Mouse (Mus musculus) gastrocnemius, postnatal 4 days (tissue): ENCODE measurements around the gene Gm20388. TPM values are rescaled to one million over a fixed set of nuclear protein-coding genes. Genes with fewer than 3 reads are reported as not detected.

ENCODE experiments used
- DNase-seq, 2 experiments: peaks; one replicate each; pipeline ENCODE4 v3.0.0; 2021 to 2022; ENCODE audit warnings: low spot score in 2 of 2, mixed read lengths in 2 of 2
- total RNA-seq, 2 experiments: library from RNA; stranded (reverse); gene quantifications; 2 replicates each; pipeline ENCODE4 v1.2.3; 2021

Gm20388 gene
- total RNA-seq, 2 experiments from 2014 or later = 12.8 to 22.8 TPM

- no peak for DNase-seq
Measured at GRCm38 (mm10) chr8:120741815-120742530, 831.3 kb downstream of the Gm20388 start.

- no peak for DNase-seq
Measured at GRCm38 (mm10) chr8:120743149-120743897, 832.7 kb downstream of the Gm20388 start.

- no peak for DNase-seq
Measured at GRCm38 (mm10) chr8:120743898-120744290, 833.3 kb downstream of the Gm20388 start.

DNA sequence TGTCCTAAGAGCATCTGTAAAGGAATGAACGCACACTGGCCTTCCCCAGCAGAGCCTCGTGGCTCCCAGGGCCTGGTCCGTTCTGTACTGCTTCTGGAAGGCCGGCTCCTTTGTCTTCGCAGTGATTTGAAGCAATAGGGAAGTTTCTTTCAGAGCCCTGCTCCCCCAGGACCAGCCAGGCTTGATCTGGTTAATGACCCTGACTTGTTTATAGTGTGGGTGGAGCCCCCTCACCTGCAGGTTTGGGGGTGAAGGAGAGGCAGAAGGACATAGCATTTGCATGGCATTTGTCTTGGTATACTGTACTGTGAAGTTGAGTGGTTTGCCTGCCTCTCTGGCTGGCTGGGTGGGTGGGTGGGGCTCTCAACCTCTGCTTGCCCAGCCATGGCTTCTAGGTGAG lies 833.8 kb downstream of the Gm20388 start:
- DNase-seq = no peak

DNA sequence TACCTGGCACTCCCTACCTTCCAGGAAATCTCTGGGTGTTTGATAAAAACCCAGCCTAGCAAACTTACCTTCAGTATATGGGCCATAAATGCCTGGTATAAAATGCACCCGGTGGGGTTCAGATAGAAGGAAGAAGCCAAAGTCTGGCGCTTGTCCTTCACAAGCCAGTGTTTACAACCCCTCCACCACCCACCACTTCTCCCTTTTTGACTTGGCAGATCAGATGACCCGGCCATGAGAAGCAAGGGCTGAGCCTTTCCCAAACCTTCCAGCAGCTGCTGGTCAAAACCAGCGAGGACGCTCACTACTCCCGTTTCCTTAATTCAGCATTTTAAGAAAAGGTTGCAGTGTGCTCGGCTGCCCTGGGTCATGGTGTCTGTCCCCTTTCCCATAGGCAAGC lies 834.6 kb downstream of the Gm20388 start:
- no peak for DNase-seq

- no peak for DNase-seq
Measured at GRCm38 (mm10) chr8:120746007-120746701, 835.5 kb downstream of the Gm20388 start.

DNA sequence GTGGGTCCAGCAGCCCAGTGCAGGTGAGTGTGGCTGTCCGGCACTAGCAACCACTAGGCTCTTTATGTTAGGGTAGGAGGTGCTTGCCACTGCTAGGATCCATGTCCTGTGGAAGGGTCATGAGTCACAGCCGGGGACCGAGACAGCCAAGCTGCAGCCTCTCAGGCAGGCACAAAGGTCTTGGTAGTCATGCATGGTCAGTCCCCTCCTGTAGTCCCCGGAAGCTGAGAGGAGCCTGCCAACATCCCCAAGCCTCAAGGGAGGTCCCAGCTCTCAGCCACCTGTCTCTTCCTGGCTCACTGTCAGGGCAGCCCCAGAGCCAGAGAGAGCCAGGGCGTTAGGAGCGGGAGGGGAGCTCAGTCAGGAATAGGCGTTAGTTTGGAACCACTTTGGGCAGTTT lies 836.6 kb downstream of the Gm20388 start:
- no peak for DNase-seq

- DNase-seq = no peak
Measured at GRCm38 (mm10) chr8:120750616-120751015, 840.0 kb downstream of the Gm20388 start.

- no peak for DNase-seq
Measured at GRCm38 (mm10) chr8:120751226-120752081, 840.8 kb downstream of the Gm20388 start.

- DNase-seq = peak in 1 of 2 experiments; percentile 65
Measured at GRCm38 (mm10) chr8:120752082-120752452, 841.4 kb downstream of the Gm20388 start.

- no peak for DNase-seq
Measured at GRCm38 (mm10) chr8:120753476-120753875, 842.8 kb downstream of the Gm20388 start.

GRCm38 (mm10) chr8:120755306-120756297 lies 845.0 kb downstream of the Gm20388 start:
- no peak for DNase-seq

DNA sequence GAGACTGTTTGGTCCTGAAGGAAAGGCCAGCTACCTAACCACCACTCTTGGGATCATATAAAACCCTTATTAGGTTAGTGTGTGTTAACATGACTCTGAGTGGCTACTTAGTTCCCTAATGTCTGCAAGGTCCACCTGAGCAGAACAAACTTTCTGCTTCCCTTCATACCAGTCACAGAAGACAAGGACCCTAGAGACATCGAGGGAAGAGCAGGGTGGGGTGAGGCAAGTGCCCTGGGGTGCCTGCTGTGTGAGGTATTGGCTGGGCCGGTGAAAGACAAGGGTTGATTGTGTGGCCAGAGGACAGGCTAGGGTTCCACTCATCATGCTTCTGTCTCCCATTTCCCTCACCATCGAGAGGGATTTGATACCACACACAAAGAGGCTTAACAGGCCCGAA lies 847.4 kb downstream of the Gm20388 start:
- no peak for DNase-seq

DNA sequence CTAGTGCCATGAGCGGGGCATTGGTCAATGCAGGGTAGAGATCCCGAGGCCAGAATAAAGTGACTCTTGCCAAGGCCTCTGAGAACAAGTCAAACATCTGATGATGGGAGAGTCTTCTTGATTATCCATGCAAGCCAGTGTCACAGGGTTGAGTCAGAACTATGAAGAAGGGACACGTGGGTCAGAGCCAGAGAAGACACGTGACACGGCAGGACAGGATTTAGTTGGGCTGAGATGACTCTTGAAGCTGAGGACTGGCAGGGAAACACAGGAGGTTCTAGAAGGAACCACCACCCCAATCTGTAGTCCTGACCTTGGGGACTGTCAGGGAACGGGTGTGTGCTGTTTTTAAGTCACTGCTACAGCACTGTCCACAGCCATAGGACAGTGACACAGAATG lies 849.2 kb downstream of the Gm20388 start:
- no peak for DNase-seq

- DNase-seq = no peak
Measured at GRCm38 (mm10) chr8:120760341-120761215, 849.9 kb downstream of the Gm20388 start.

- no peak for DNase-seq
Measured at GRCm38 (mm10) chr8:120763267-120763666, 852.6 kb downstream of the Gm20388 start.

DNA sequence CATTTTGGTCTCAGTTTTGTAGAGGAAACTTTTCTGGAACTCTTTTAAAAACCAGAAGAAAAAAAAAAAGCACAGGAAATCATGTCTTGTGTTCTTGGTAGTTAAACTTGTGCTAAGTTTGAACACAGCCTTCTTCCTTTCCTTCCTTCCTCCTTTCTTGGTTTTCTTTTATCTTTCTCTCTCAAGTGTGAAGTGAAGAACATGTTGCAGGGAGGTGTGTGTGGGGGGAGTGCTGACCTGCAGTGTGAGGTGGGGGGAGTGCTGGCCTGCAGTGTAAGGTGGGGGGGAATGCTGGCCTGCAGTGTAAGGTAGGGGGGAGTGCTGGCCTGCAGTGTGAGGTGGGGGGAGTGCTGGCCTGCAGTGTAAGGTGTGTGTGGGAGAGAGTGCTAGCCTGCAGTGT lies 854.0 kb downstream of the Gm20388 start:
- no peak for DNase-seq

DNA sequence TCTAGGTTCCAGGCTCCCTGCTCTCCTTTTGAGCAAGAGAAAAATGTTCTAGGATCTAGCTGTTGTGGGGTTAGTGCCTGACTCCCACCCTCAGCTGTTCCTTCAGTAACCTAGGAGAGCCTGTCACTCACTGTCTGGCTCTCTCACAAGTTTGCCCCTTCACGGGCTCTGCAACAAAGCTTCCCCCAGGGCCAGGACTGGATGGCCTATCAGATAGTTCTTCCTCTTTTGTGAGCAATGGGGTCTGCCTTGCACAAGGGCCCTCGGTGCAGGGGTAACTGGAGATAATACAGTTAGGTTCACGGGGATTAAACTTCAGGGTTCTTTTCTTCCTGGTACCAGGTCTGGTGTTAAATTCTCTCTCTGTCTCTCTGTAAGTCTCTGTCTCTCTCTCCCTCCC lies 856.0 kb downstream of the Gm20388 start:
- DNase-seq = no peak
